Comparison of ENCODE assay signal across 8 mouse cellular contexts in genomic region chr15:100457340-100457739, GRCm38 (mm10). TPM values are rescaled to one million over a fixed set of nuclear protein-coding genes. Genes with fewer than 3 reads are reported as not detected.
DNase-seq lines count a peak whose midpoint lies in the region; ATAC-seq lines count a peak whose summit lies in the region.

No protein-coding gene starts in this region.

- H3K9ac ChIP-seq in liver, embryonic 15.5 days = peak overlapping the region; percentile 25; the same call in 1 of the 2 replicates
- H3K9ac ChIP-seq in neural tube, embryonic 13.5 days = 0 out of 2 replicates have a peak overlapping the region, but pooled peaks have one; percentile 38

- H3K4me1 ChIP-seq in liver, embryonic 15.5 days (replicated peaks) = peaks cover 28% of the 10 kb centered on the region
- H3K4me1 ChIP-seq in neural tube, embryonic 13.5 days (replicated peaks) = 0 out of 2 replicates have a peak, but pooled peaks cover 12% of the 10 kb centered on the region

- peak overlapping the region; percentile 54 for H3K4me2 ChIP-seq in liver, embryonic 15.5 days
- H3K4me2 ChIP-seq in neural tube, embryonic 13.5 days = 0 out of 2 replicates have a peak overlapping the region, but pooled peaks have one; percentile 11

- no peaks in the 10 kb centered on the region for H3K36me3 ChIP-seq in liver, embryonic 15.5 days (replicated peaks)
- no peaks in the 10 kb centered on the region for H3K36me3 ChIP-seq in neural tube, embryonic 13.5 days

- H3K9me3 ChIP-seq in liver, embryonic 15.5 days (replicated peaks) = no peaks in the 10 kb centered on the region
- no peaks in the 10 kb centered on the region for H3K9me3 ChIP-seq in neural tube, embryonic 13.5 days

- H3K4me3 ChIP-seq in liver, embryonic 15.5 days (replicated peaks) = no peak overlapping the region
- H3K4me3 ChIP-seq in neural tube, embryonic 13.5 days = no peak overlapping the region

- peak; percentile 74 for ATAC-seq in activated CD4-positive, CD25-positive, alpha-beta regulatory T cell, adult 4 months
- ATAC-seq in granulocyte monocyte progenitor cell, adult 5-6 weeks (replicated peaks; ENCODE audit: poor library complexity, severe bottlenecking) = peak; percentile 60
- peak; percentile 49 for ATAC-seq in liver, embryonic 15.5 days (ENCODE audit: insufficient read depth)
- ATAC-seq in neural tube, embryonic 13.5 days (ENCODE audit: low read depth) = peak; percentile 71; the same call in 1 of the 2 replicates

- WGBS in liver, embryonic 15.5 days (ENCODE audit: insufficient replicate concordance) = 4% methylated on average over 17 of the region's 17 CpGs
- 9% methylated on average over 17 of the region's 17 CpGs for WGBS in neural tube, embryonic 13.5 days

- H3K27ac ChIP-seq in liver, embryonic 15.5 days (replicated peaks) = no peak overlapping the region
- H3K27ac ChIP-seq in neural tube, embryonic 13.5 days (replicated peaks) = no peak overlapping the region

- DNase-seq in A20 (ENCODE audit: low read depth, low spot score) = peak; percentile 88
- peak; percentile 95 for DNase-seq in embryo, embryonic 10 days (ENCODE audit: low spot score)
- DNase-seq in kidney, adult 18-20 months = peak; percentile 71
- peak; percentile 64 for DNase-seq in testis, postnatal 14 days (ENCODE audit: low spot score)

- peaks cover 9% of the 10 kb centered on the region; the same call in 1 of the 2 replicates for H3K27me3 ChIP-seq in liver, embryonic 15.5 days
- peaks cover 10% of the 10 kb centered on the region; the same call in 1 of the 2 replicates for H3K27me3 ChIP-seq in neural tube, embryonic 13.5 days

RNA-seq across cellular contexts. Expression of gene Letmd1, which starts 11.5 kb away (rescaled TPM):
- polyA plus RNA-seq in activated CD4-positive, CD25-positive, alpha-beta regulatory T cell, adult 4 months (2017; shearing (Covaris generic)) = 10 to 100 TPM; 31.4 to 33.0 TPM
- total RNA-seq in granulocyte monocyte progenitor cell, adult 5-6 weeks (2014; fragmentation: Nextera tagmentation) = 42.5 and 46.2 TPM in 2 replicates
- total RNA-seq in granulocyte monocyte progenitor cell, adult 5-6 weeks (2017) = 25.7 and 34.0 TPM in 2 replicates
- 11.9 and 14.3 TPM in 2 replicates for polyA plus RNA-seq in liver, embryonic 15.5 days (2015; fragmentation: Nextera tagmentation; extraction: Ambion mirVana)
- polyA plus RNA-seq in neural tube, embryonic 13.5 days (2015; fragmentation: Nextera tagmentation; extraction: Ambion mirVana) = 54.0 and 57.9 TPM in 2 replicates

RNA-seq across cellular contexts. Expression of gene Slc11a2, which starts 32.5 kb away (rescaled TPM):
- 10 to 100 TPM; 22.8 TPM for polyA plus RNA-seq in activated CD4-positive, CD25-positive, alpha-beta regulatory T cell, adult 4 months (2017; shearing (Covaris generic))
- 10.2 and 10.3 TPM in 2 replicates for total RNA-seq in granulocyte monocyte progenitor cell, adult 5-6 weeks (2014; fragmentation: Nextera tagmentation)
- 8.6 and 8.9 TPM in 2 replicates for total RNA-seq in granulocyte monocyte progenitor cell, adult 5-6 weeks (2017)
- 39.7 and 43.9 TPM in 2 replicates for polyA plus RNA-seq in liver, embryonic 15.5 days (2015; fragmentation: Nextera tagmentation; extraction: Ambion mirVana)
- 22.3 and 23.4 TPM in 2 replicates for polyA plus RNA-seq in neural tube, embryonic 13.5 days (2015; fragmentation: Nextera tagmentation; extraction: Ambion mirVana)

RNA-seq across cellular contexts. Expression of gene Gm5475, which starts 35.4 kb away (rescaled TPM):
- under 1 TPM in 1 of 2 experiments, not detected in 1; 0.33 TPM for polyA plus RNA-seq in activated CD4-positive, CD25-positive, alpha-beta regulatory T cell, adult 4 months (2017; shearing (Covaris generic))
- not detected in 2 replicates for total RNA-seq in granulocyte monocyte progenitor cell, adult 5-6 weeks (2014; fragmentation: Nextera tagmentation)
- total RNA-seq in granulocyte monocyte progenitor cell, adult 5-6 weeks (2017) = not detected in 2 replicates
- 0.05 TPM in 2 replicates for polyA plus RNA-seq in liver, embryonic 15.5 days (2015; fragmentation: Nextera tagmentation; extraction: Ambion mirVana)
- polyA plus RNA-seq in neural tube, embryonic 13.5 days (2015; fragmentation: Nextera tagmentation; extraction: Ambion mirVana) = 0.10 TPM in 1 of 2 replicates, not detected in the other

RNA-seq across cellular contexts. Expression of gene Csrnp2, which starts 37.9 kb away (rescaled TPM):
- 1 to 10 TPM; 1.2 to 1.8 TPM for polyA plus RNA-seq in activated CD4-positive, CD25-positive, alpha-beta regulatory T cell, adult 4 months (2017; shearing (Covaris generic))
- total RNA-seq in granulocyte monocyte progenitor cell, adult 5-6 weeks (2014; fragmentation: Nextera tagmentation) = 1.1 and 2.5 TPM in 2 replicates
- 1.6 and 2.0 TPM in 2 replicates for total RNA-seq in granulocyte monocyte progenitor cell, adult 5-6 weeks (2017)
- polyA plus RNA-seq in liver, embryonic 15.5 days (2015; fragmentation: Nextera tagmentation; extraction: Ambion mirVana) = 0.81 and 0.97 TPM in 2 replicates
- 39.1 and 43.8 TPM in 2 replicates for polyA plus RNA-seq in neural tube, embryonic 13.5 days (2015; fragmentation: Nextera tagmentation; extraction: Ambion mirVana)
